Mouse (Mus musculus) embryonic facial prominence, embryonic 10.5 days (tissue): ENCODE measurements at regions not wholly inside any gene's neighbourhood (a gene's known extent, or its start where the extent isn't known, plus 50 kb on each side); places are given as distances from the start of the nearest gene placed in this dataset.

Source experiments
- DNase-seq: peaks from one replicate; pipeline ENCODE4 v3.0.0-alpha.2; 2017; ENCODE audit warnings: low spot score
- H3K27ac ChIP-seq: fragments of 300-500 bp; sonication (generic); replicated peaks from 2 replicates; pipeline ENCODE4 v1.5.1; 2016; ENCODE audit warnings: mild to moderate bottlenecking
- H3K27me3 ChIP-seq: fragments of 300-500 bp; sonication (generic); replicated peaks from 2 replicates; pipeline ENCODE4 v1.6.1; 2016; ENCODE audit warnings: low read depth, mild to moderate bottlenecking; ENCODE audit not compliant: poor library complexity, severe bottlenecking
- H3K36me3 ChIP-seq: fragments of 300-500 bp; sonication (generic); replicated peaks from 2 replicates; pipeline ENCODE4 v1.6.1; 2016; ENCODE audit warnings: mild to moderate bottlenecking, moderate library complexity
- H3K4me1 ChIP-seq: fragments of 300-500 bp; sonication (generic); 2 replicates; pipeline ENCODE4 v1.6.1; 2016
- H3K4me3 ChIP-seq: fragments of 300-500 bp; sonication (generic); 2 replicates; pipeline ENCODE4 v1.5.1; 2016; ENCODE audit warnings: mild to moderate bottlenecking, moderate library complexity
- H3K9me3 ChIP-seq: fragments of 300-500 bp; sonication (generic); 2 replicates; pipeline ENCODE4 v1.6.1; 2016; ENCODE audit warnings: mild to moderate bottlenecking
- WGBS: fragments of 180-500 bp; shearing (Covaris S2); methylation state at CpG from one replicate; pipeline ENCODE4 v1.1.7; 2016; 5-methylcytosine and 5-hydroxymethylcytosine counted together

DNA sequence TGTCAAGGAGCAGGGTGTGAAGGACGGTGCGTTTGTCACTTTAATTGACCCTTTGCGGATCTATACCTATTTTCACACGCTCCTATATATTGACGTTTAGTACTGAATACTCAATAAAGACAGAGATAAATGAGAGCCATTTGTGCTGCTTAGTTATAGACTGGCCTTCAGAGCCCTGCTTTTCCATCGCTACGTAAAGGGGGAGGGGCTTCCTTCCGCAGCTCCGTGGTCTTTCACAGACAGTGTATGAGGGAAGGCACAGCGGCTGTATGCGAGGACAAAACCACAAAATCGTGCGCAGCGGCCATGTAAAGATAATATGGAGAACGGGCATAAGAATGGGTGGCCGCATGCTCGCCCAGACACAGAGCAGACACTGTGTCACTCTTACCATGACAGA is 58.4 kb upstream of the Pced1b start:
- WGBS, result 84% methylated on average over 17 of the region's 17 CpGs
- no peak overlapping the region for H3K27ac ChIP-seq
- no peaks in the 10 kb centered on the region for H3K27me3 ChIP-seq
- no peaks in the 10 kb centered on the region for H3K9me3 ChIP-seq
- peaks cover 31% of the 10 kb centered on the region for H3K4me1 ChIP-seq
- no peaks in the 10 kb centered on the region for H3K36me3 ChIP-seq
- DNase-seq, result no peak
- H3K4me3 ChIP-seq, result no peak overlapping the region

DNA sequence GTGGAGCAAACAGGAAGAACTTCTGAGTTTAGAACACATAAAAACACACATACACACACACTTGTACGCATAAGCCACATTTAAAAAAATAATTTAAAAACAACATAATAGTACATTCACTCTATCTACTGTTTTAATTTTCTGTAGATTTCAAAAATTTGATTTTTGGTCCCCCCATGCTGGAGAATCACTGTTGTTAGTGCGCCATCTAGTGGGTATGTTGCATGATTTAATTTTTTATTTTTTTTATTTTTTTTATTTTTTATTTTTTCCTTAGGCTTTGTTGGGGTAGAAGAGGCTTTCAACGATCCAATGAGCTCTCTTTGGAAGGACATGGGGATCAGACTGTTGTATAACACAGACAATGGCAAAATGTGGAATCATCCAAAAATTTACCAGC is 59.1 kb upstream of the Pced1b start:
- Histone ChIP-seq H3K4me1 (peaks cover 32% of the 10 kb centered on the region), H3K4me3 (no peak overlapping the region), H3K36me3 (no peaks in the 10 kb centered on the region), H3K9me3 (no peaks in the 10 kb centered on the region), H3K27ac (no peak overlapping the region), H3K27me3 (no peaks in the 10 kb centered on the region)
- no peak for DNase-seq
- 43% methylated on average over 3 of the region's 3 CpGs for WGBS

DNA sequence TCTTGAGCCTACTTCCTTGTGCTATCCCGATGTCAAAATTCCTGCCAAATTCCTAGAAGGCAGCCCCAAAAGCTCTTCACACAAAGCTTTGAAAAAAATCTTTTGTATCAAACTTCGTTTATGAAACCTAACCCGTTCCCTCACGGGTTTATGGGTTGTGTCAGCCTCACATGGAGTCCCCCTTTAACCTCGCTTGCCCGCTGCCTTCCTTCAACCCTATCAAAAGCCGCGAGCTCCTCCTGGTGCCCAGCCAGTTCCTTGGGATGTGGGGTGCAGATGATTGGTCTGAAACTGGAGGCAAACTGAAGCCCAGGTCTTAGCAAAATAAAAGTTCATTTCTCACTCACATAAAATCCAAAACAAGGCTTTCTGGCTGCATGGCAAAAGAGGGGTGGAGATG is 60.9 kb upstream of the Pced1b start:
- Histone ChIP-seq H3K4me1 (peaks cover 39% of the 10 kb centered on the region), H3K9me3 (no peaks in the 10 kb centered on the region), H3K27me3 (no peaks in the 10 kb centered on the region), H3K4me3 (no peak overlapping the region), H3K36me3 (no peaks in the 10 kb centered on the region), H3K27ac (no peak overlapping the region)
- 74% methylated on average over 8 of the region's 8 CpGs for WGBS
- no peak for DNase-seq

DNA sequence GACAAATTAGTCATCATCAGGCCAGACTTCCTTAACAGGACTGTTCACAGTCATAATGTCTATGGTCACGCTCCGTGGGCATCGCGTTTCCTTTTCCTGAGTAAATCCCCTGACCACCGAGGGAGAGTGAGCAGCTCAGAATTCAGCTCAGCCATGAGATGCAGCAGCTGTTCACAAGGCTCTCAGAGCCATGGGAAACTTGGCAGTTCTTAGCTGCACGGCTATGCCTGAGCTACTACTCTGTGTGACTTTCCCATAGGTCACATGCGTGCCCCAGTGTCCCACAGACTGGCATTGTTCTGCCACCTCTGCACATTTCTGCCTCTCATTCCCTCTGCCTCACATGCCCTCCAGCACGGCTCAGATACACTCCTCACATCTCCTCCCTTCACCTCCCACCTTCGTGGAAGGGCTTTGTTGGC is 64.3 kb upstream of the Pced1b start:
- DNase-seq, result no peak
- H3K27me3 ChIP-seq, result no peaks in the 10 kb centered on the region
- no peak overlapping the region for H3K4me3 ChIP-seq
- peaks cover 20% of the 10 kb centered on the region for H3K4me1 ChIP-seq
- H3K36me3 ChIP-seq, result no peaks in the 10 kb centered on the region
- H3K27ac ChIP-seq, result 0 out of 2 replicates have a peak overlapping the region, but pooled peaks have one; percentile 37
- no peaks in the 10 kb centered on the region for H3K9me3 ChIP-seq
- WGBS, result 48% methylated on average over 9 of the region's 9 CpGs

DNA sequence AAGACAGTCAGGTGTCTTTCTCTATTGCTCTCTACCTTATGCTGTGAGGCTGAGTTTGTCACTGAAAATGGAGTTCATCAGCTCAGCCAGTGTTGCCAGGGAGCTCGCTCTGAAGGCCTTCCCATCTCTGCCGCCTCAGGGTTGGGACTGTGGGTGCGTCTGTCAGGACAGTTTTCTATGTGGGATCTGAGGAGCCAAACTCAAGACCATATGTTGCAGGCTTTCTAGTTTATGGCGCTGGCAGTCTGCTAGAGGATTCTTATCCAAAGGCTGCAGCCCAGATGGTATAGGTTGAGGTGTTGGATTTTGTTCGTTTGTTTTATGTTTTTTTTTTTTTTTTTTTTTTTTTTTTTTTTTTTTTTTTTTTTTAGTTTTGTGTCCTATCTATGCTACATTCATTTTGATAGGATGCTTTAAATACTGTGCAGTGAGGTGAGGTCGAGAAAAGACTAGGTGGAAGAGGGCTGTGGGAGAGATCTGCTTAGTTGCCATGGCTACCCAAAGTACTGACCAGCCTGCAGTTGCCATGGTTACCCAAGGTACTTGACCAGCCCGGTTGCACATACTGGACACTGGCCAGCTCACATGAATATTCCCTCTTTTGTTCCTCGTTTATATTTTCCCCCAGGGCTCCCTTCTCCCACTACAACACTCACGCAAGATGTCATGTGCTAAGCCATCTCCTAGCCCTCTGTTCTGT is 65.8 kb upstream of the Pced1b start:
- Histone ChIP-seq H3K27ac (no peak overlapping the region; the same call in 1 of the 2 replicates), H3K27me3 (no peaks in the 10 kb centered on the region), H3K36me3 (no peaks in the 10 kb centered on the region), H3K4me1 (peaks cover 13% of the 10 kb centered on the region), H3K4me3 (no peak overlapping the region), H3K9me3 (no peaks in the 10 kb centered on the region)
- DNase-seq, result peak; percentile 24
- WGBS, result 73% methylated on average over 9 of the region's 9 CpGs

DNA sequence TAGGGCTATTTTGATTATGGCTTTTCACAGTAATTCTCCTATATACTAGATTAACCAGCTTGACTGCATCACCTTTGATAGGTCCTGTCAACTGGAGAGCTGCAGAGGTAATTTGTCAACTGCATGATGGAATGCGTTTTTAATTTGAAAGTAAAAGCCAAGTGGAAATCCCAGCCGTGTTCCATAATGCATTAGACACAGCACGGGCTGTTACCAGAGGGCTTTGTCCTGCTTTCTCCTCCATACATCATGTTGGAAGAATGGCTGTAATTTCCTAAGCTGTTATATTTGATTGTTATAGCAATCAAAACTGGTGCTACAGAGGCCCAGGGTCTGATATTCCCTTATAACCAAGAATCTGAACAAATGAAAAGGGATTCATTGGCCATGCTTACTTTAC is 68.6 kb upstream of the Pced1b start:
- H3K4me3 ChIP-seq, result no peak overlapping the region
- no peaks in the 10 kb centered on the region for H3K36me3 ChIP-seq
- H3K27me3 ChIP-seq, result no peaks in the 10 kb centered on the region
- 73% methylated on average over 3 of the region's 3 CpGs for WGBS
- DNase-seq, result no peak
- H3K4me1 ChIP-seq, result peaks cover 24% of the 10 kb centered on the region
- H3K27ac ChIP-seq, result no peak overlapping the region
- H3K9me3 ChIP-seq, result no peaks in the 10 kb centered on the region

DNA sequence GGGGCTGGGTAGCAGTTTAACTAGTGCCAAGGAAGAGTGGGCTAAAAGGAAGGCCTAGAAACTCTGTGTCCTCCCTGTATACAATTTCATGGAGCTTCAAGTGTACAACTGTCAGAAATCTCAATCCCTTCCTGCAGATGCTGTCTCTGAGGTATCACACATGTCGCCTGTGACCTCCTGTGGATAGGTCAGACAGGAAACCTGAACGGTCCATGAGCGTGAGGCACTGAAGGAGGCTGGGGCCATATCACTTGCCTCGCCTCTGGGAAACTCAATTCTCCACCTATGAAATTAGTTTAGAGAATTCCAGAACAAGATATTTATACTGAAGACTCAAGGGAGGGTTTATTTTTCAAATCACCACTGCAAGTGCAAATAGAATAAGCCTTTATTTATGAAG is 69.1 kb upstream of the Pced1b start:
- H3K27ac ChIP-seq, result no peak overlapping the region
- no peak overlapping the region for H3K4me3 ChIP-seq
- no peak for DNase-seq
- no peaks in the 10 kb centered on the region for H3K36me3 ChIP-seq
- peaks cover 27% of the 10 kb centered on the region for H3K4me1 ChIP-seq
- H3K27me3 ChIP-seq, result no peaks in the 10 kb centered on the region
- 51% methylated on average over 4 of the region's 4 CpGs for WGBS
- H3K9me3 ChIP-seq, result no peaks in the 10 kb centered on the region

DNA sequence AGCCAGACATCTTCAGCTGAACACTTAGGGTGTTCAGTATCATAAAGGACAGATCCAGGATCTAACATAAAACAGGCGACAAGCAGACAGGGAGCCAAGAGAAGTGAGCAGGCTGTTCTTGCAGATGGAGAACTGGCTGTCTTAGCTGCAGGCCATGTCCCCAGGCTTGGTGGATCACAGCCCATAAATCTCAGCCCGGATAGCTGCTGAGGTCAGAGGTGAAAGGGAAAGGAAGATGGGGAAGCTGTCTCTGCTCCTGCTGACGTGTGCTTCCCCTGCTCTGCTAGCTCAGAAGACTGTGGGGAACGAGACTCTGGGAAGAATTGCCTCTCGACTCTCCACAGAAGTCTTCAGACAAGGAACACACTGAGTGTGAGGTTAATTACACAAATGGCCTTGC is 71.9 kb upstream of the Pced1b start:
- 45% methylated on average over 5 of the region's 5 CpGs for WGBS
- Histone ChIP-seq H3K9me3 (no peaks in the 10 kb centered on the region), H3K4me3 (no peak overlapping the region), H3K27ac (peak overlapping the region; percentile 59), H3K27me3 (no peaks in the 10 kb centered on the region), H3K4me1 (peaks cover 24% of the 10 kb centered on the region), H3K36me3 (no peaks in the 10 kb centered on the region)
- DNase-seq, result no peak

DNA sequence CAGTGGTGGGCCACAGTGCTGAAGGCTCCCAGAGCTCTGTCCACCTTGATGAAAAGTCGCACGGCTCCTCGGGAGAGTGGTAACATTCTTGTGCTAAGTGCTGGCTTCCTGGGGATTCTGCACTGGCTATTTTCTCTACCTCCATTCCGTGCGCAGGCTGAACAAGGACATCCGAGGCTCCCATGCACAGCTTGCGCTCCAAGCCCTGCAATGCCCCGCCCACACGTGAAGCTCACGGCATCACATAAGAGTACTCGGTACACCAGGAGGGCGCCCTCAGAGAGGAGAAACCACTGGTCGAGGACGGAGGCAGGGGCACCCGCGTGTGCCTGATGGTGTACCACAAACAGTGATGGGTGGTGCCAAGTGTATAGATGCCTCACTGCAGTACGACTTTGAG is 73.7 kb upstream of the Pced1b start:
- WGBS, result 78% methylated on average over 17 of the region's 17 CpGs
- no peaks in the 10 kb centered on the region for H3K27me3 ChIP-seq
- H3K4me3 ChIP-seq, result no peak overlapping the region
- no peaks in the 10 kb centered on the region for H3K36me3 ChIP-seq
- H3K27ac ChIP-seq, result no peak overlapping the region
- no peaks in the 10 kb centered on the region for H3K9me3 ChIP-seq
- DNase-seq, result no peak
- H3K4me1 ChIP-seq, result peaks cover 24% of the 10 kb centered on the region

DNA sequence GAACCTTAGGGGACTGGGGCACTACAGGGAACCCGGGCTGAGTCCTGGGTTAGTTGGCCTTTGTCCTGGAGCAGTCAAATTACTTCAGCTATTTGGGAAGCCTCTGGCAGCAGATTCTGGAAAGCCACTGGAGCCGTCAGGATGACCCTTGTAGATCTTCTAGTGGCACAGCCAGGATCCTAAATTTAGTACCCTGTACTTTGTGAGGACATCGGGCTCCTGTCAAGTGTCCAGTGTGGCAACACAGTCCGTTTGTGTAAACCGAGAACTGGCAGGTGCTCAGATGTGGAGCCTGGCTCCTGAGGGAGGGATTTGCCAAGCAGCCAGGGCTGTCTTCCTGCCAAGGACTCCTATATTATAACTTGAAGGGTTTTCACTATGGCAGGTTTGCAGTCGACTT is 76.8 kb upstream of the Pced1b start:
- H3K27me3 ChIP-seq, result no peaks in the 10 kb centered on the region
- no peaks in the 10 kb centered on the region for H3K9me3 ChIP-seq
- no peak for DNase-seq
- H3K4me3 ChIP-seq, result no peak overlapping the region
- 85% methylated on average over 6 of the region's 6 CpGs for WGBS
- peaks cover 17% of the 10 kb centered on the region for H3K4me1 ChIP-seq
- no peaks in the 10 kb centered on the region for H3K36me3 ChIP-seq
- H3K27ac ChIP-seq, result no peak overlapping the region

DNA sequence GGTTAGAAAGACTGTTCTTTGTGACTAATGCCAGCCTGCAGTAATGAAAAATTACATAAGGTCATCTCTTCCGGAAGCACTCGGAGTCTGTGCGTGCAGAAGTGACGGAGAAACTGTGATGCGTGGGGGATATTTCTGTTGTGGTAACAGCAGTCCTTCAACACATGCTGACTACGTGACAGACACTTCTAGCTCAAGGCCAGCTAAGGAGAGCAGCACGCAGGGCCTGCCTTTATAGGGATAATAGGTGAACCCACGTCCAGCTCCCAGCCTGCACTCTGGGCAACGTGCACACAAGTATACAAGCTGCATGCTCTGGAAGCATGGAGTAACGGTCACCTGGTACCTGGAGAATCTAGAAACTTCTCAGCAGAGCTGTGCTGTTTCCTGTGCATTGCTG is 77.5 kb upstream of the Pced1b start:
- peaks cover 10% of the 10 kb centered on the region for H3K4me1 ChIP-seq
- H3K9me3 ChIP-seq, result no peaks in the 10 kb centered on the region
- no peak overlapping the region for H3K4me3 ChIP-seq
- no peaks in the 10 kb centered on the region for H3K27me3 ChIP-seq
- no peaks in the 10 kb centered on the region for H3K36me3 ChIP-seq
- WGBS, result 89% methylated on average over 10 of the region's 10 CpGs
- H3K27ac ChIP-seq, result no peak overlapping the region
- DNase-seq, result no peak

DNA sequence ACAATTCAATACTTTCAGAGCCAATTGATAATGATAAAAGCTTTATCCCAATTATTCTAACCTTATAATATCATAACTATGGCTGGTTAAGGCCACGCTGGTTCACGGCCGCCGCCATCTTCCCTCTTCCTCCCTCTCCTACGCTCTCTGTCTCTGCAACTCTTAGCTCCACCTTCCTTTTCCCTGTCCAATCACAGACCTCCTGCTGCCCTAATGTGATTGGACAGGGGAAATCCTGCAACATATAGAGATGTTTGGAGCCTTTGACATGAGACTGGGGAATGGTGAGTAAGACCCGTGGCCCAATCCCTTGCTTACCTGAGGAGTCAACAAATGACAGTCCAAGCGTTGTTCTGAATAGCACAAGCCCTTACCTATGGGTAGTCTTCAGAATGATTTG is 79.8 kb upstream of the Pced1b start:
- H3K27me3 ChIP-seq, result no peaks in the 10 kb centered on the region
- WGBS, result 96% methylated on average over 7 of the region's 7 CpGs
- DNase-seq, result no peak
- H3K4me1 ChIP-seq, result no peaks in the 10 kb centered on the region
- H3K9me3 ChIP-seq, result no peaks in the 10 kb centered on the region
- no peak overlapping the region for H3K27ac ChIP-seq
- no peaks in the 10 kb centered on the region for H3K36me3 ChIP-seq
- H3K4me3 ChIP-seq, result no peak overlapping the region

DNA sequence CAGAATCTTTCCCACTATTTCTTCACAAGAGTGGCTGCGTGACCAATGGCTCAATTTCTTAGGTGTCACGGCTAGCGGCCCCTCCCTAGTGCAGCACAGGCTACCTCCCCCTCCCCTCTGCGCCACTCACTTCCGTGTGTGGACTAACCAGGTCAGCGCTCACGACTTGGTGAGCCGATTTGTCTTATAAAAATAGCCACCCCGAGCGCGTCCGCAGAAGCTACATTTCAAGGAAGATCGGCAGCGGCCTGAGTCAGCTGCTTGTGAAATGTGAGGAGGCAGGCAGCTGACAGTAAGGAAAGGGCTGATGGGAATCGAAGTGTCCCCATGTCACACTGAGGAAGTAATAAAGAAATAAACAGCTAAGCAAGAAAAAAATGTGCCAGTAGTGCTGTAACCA is 82.3 kb upstream of the Pced1b start:
- Histone ChIP-seq H3K4me1 (no peaks in the 10 kb centered on the region), H3K36me3 (no peaks in the 10 kb centered on the region), H3K27ac (no peak overlapping the region), H3K4me3 (no peak overlapping the region), H3K27me3 (no peaks in the 10 kb centered on the region), H3K9me3 (no peaks in the 10 kb centered on the region)
- WGBS, result 85% methylated on average over 15 of the region's 15 CpGs
- no peak for DNase-seq
